Mouse (Mus musculus): ENCODE measurements around the gene Coq10a.

DNA sequence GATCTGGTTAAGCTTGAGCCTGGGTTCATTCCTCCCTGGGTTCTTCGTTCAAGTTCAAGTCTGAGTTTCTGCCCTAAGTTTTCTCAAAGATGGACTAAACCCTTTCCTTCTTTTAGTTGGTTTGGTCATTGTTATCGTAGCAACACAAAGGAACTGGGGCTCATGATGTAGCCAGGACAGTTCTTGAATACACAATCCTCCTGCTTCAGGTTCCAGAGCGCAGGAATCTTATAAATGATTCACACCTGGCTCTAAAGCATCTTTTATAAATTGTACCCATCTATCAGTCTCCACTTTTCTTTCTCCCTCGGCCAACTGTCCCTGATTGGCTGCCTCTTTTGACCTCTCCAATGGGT is 7.3 kb upstream of the Coq10a start:
- TF ChIP-seq EP300 (IDR thresholded peaks at IDR 0.05; ENCODE audit: low read depth) = no peak
- no peak for TF ChIP-seq CTCF (IDR thresholded peaks at IDR 0.05; ENCODE audit: low read depth)
